Mouse (Mus musculus) mouse embryonic stem cell (cell line): ENCODE results near the gene Dmpk.

ENCODE experiments used
- in situ Hi-C, 2 experiments: fragments of 300-500 bp; cut with MboI; formaldehyde crosslinking; loops; 1 replicate in 1 of 2; 3 replicates in 1 of 2; pipeline ENCODE4 v1.14.3; 2019 to 2020; ENCODE audit warnings: low sequenced_read_pairs in 2 of 2, low pct_unique_long_range_greater_than_20kb in 1 of 2, mixed read lengths in 1 of 2; ENCODE audit not compliant: unreplicated experiment in 1 of 2

Dmpk gene

GRCm38 (mm10) chr7:19127744-19128143 is 44.1 kb downstream of the Dmpk start:
- in situ Hi-C loops: no loop called here

GRCm38 (mm10) chr7:19129396-19129795 is 45.7 kb downstream of the Dmpk start:
- in situ Hi-C loops: no loop called here

DNA sequence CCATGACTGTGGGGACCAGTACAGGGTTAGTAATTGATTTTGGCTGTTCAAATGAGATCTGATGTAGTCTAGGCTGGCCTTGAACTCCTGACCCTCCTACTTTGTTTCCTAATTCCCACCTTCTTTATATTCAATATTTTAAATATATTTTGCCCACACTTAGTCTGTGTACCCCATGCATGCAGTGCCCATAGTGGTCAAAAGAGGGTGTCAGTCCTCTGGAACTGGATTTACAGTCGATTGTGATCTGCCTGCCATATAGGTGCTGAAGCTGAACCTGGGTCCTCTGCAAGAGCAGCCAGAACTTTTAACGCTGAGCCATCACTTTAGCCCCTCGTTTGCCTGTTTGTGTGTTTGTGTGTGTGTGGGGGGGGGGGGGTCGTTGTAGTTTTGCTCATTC is 47.0 kb downstream of the Dmpk start:
- in situ Hi-C loops: no loop called here

GRCm38 (mm10) chr7:19131324-19131848 is 47.7 kb downstream of the Dmpk start:
- in situ Hi-C loops: no loop called here

- in situ Hi-C loops: no loop called here
Measured at GRCm38 (mm10) chr7:19136168-19136567, 52.5 kb downstream of the Dmpk start.

GRCm38 (mm10) chr7:19136673-19137334 is 53.2 kb downstream of the Dmpk start:
- in situ Hi-C loops: no loop called here

DNA sequence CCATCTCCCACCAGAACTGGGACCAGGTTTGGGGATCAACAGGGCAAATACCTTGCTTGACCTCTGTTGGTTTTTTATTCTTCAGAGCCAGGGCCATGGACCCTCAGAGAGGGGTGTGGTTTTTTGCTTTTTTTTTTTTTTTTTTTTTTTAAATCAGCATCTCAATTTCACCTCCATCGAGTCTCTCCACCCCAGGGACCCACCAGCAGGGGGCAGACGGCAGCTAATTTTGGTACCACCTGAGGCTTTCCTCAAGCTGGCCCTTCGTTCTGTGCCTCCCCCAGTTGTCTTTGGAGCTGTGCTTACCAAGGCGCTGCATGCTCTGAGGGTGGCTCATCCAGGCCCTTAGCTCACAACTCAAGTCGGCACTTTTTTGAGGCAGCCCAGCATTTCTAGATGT is 53.7 kb downstream of the Dmpk start:
- in situ Hi-C loops: no loop called here
